Mouse (Mus musculus) embryonic facial prominence, embryonic 15.5 days (tissue): Measurements from ENCODE around the gene Pus3. TPM values are rescaled to one million over a fixed set of nuclear protein-coding genes. Genes with fewer than 3 reads are reported as not detected.
"Not testable (repeated sequence)": the region's sequence is repeated elsewhere in the genome, so short reads cannot be mapped to it uniquely, and the experiment has no call there.

ENCODE experiments used
- ATAC-seq: fragments of 200-750 bp; cut with Nextera tagmentation; 2 replicates; pipeline ENCODE4 v1.8.0; 2017; ENCODE audit warnings: low read depth, moderate TSS enrichment; ENCODE audit not compliant: insufficient number of reproducible peaks, low FRiP score, low TSS enrichment
- H3K27ac ChIP-seq: fragments of 300-500 bp; sonication (generic); replicated peaks from 2 replicates; pipeline ENCODE4 v1.5.1; 2015; ENCODE audit warnings: mild to moderate bottlenecking, inconsistent platforms
- H3K27me3 ChIP-seq: fragments of 300-500 bp; sonication (generic); 2 replicates; pipeline ENCODE4 v1.6.1; 2015; ENCODE audit warnings: inconsistent platforms
- H3K36me3 ChIP-seq: fragments of 300-500 bp; sonication (generic); 2 replicates; pipeline ENCODE4 v1.6.1; 2015; ENCODE audit warnings: mild to moderate bottlenecking, inconsistent platforms
- H3K4me1 ChIP-seq: fragments of 300-500 bp; sonication (generic); 2 replicates; pipeline ENCODE4 v1.6.1; 2015; ENCODE audit warnings: inconsistent platforms
- H3K4me2 ChIP-seq: fragments of 300-500 bp; sonication (generic); replicated peaks from 2 replicates; pipeline ENCODE4 v1.6.1; 2015; ENCODE audit warnings: mild to moderate bottlenecking, inconsistent platforms
- H3K4me3 ChIP-seq: fragments of 300-500 bp; sonication (generic); replicated peaks from 2 replicates; pipeline ENCODE4 v1.5.1; 2015; ENCODE audit warnings: mild to moderate bottlenecking, inconsistent platforms
- H3K9ac ChIP-seq: fragments of 300-500 bp; sonication (generic); 2 replicates; pipeline ENCODE4 v1.6.1; 2015; ENCODE audit warnings: inconsistent platforms
- H3K9me3 ChIP-seq: fragments of 300-500 bp; sonication (generic); replicated peaks from 2 replicates; pipeline ENCODE4 v1.6.1; 2016; ENCODE audit warnings: inconsistent platforms
- WGBS: fragments of 180-500 bp; shearing (Covaris S2); methylation state at CpG from one replicate; pipeline ENCODE4 v1.1.7; 2015; 5-methylcytosine and 5-hydroxymethylcytosine counted together
- polyA plus RNA-seq: library from polyadenylated mRNA; unstranded; fragments of >200 nt; fragmentation: Nextera tagmentation; extraction: Ambion mirVana; gene quantifications from 2 replicates; pipeline ENCODE4 v1.2.1, GENCODE M21; 2015

Gene Pus3
- polyA plus RNA-seq, 1 experiment from 2014 or later = 18.9 TPM

DNA sequence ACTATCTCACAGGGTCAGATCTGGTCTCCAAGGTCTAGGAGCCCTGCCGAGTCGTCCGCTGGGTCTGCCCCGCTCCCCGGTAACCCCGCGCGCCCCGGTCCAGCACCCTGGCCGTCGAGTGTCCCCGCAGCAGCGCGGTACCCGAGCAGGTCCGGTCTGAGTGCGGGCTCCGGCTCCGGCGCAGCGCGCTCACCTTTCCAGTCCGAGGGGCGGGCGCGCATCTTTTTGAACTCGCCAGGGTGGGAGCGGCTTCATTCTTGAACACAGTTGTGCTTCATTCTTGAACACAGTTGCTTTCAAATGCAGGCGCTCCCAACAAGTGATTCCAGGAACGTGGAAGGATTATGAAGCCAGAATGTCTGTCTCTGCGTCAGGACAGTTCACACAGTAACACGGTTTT lies 16.0 kb downstream of the Pus3 start:
- H3K36me3 ChIP-seq = no peaks in the 10 kb centered on the region
- H3K4me1 ChIP-seq = peaks cover 8% of the 10 kb centered on the region
- no peaks in the 10 kb centered on the region for H3K9me3 ChIP-seq
- ATAC-seq = no peak
- H3K4me3 ChIP-seq = peak overlapping the region; percentile 23
- 4% methylated on average over 32 of the region's 32 CpGs for WGBS
- H3K4me2 ChIP-seq = peak overlapping the region; percentile 49
- H3K9ac ChIP-seq = no peak overlapping the region
- no peak overlapping the region for H3K27ac ChIP-seq
- H3K27me3 ChIP-seq = peaks cover 5% of the 10 kb centered on the region

DNA sequence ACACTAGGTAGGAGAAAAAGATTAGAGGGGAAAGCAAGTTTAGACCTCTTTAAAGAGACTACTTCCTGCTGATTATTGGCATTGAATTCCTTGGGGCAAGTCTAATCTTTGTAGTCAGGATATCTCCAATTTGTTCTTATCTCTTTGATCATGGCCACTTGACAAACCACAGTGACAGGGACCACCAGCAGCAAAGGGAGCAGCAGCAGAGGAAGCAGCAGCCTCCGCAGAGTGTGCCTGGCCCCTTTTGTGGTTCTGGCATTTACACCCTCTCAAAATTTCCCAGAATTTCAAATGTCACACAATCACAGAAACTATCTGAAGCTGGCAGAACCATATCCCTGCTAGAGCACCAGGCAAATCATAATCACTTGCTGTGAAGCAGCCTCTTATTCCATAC lies 29.3 kb downstream of the Pus3 start:
- 36% methylated on average over 1 of the region's 1 CpGs for WGBS
- H3K27me3 ChIP-seq = no peaks in the 10 kb centered on the region
- no peaks in the 10 kb centered on the region for H3K36me3 ChIP-seq
- no peak overlapping the region for H3K9ac ChIP-seq
- H3K4me2 ChIP-seq = no peak overlapping the region
- ATAC-seq = no peak
- H3K9me3 ChIP-seq = no peaks in the 10 kb centered on the region
- no peak overlapping the region for H3K4me3 ChIP-seq
- no peaks in the 10 kb centered on the region for H3K4me1 ChIP-seq
- no peak overlapping the region for H3K27ac ChIP-seq

DNA sequence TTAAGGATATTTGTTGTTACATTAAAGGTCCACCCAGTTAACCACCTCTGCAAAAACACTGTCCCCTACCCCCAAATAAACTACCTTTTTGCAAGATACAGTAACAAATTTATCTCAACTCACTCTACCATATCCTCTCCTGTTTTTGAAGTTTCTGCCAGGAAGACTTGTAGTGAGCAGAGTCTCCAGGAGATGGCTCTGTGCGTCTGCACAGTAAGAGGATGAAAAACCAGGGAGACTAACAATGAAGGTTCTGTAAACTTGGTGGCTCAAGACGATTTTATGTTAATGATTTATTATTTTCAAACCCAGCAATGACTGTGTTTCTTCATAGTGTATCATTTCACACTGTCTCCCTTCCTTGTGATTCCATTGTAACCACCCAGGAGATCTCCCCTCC lies 34.5 kb downstream of the Pus3 start:
- no peak for ATAC-seq
- Histone ChIP-seq H3K27me3 (no peaks in the 10 kb centered on the region), H3K4me1 (no peaks in the 10 kb centered on the region), H3K4me2 (no peak overlapping the region), H3K4me3 (no peak overlapping the region), H3K9me3 (no peaks in the 10 kb centered on the region), H3K9ac (no peak overlapping the region), H3K27ac (no peak overlapping the region), H3K36me3 (no peaks in the 10 kb centered on the region)
- 9% methylated on average over 2 of the region's 2 CpGs for WGBS

DNA sequence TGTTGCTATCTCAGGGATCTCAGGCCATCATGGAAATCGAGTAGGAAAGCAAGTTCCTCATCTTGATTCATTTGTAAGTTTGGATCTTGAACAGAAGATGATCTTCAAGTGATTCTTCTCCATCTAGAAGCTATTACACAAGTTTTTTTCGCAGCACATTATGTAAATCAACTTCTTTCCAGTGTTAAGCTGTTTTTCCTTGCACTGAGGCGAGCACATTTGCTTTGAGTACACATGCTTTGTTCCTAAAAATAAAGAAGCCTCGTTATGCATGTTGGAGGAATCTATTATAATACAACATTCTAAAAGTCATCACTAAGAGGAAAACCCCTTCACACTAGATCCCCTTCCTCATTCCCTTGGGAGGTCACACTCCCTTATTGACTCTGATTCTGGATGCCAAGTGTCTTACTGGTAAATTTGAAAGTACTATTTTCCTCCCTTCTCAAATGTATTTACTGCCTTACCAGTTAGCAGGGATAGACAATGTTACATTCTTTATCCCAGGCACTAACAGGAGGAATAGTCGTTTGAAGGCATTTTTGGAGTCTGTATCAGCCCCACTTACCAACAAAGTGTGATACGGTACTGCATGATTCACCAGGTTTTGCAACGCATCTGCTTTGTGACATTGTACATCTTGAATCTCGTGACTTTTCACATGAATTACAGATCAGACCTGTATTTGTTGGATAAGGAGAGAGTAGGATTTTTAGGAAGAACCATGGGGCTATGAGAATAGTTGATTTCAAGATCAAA lies 49.4 kb downstream of the Pus3 start:
- H3K4me2 ChIP-seq = no peak overlapping the region
- no peaks in the 10 kb centered on the region for H3K9me3 ChIP-seq
- no peaks in the 10 kb centered on the region for H3K36me3 ChIP-seq
- WGBS = 66% methylated on average over 8 of the region's 8 CpGs
- no peak overlapping the region for H3K27ac ChIP-seq
- no peak for ATAC-seq
- H3K9ac ChIP-seq = no peak overlapping the region
- H3K27me3 ChIP-seq = no peaks in the 10 kb centered on the region
- no peaks in the 10 kb centered on the region for H3K4me1 ChIP-seq
- H3K4me3 ChIP-seq = no peak overlapping the region

DNA sequence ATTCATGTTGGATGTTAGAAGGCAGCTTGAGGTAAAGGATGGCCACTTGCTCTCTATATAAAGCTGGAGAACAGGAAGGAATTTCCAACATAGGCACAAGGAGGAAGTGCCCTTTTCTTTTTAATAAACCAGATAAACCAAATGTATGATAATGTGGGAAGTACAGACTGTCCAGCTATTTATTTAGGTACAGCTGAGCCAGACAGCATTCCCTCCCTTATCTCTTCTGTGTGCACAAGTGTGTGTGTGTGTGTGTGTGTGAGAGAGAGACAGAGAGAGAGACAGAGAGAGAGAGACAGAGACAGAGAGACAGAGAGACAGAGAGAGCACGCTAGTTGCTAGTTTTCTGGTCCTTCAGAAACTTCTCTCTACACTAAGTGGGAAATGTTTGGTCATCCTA lies 53.4 kb downstream of the Pus3 start, which contains the start of gene Pate4:
Gene Pate4, minus strand, starts transcription at position 101 of the 400 bp plus-strand sequence.
- Histone ChIP-seq H3K4me1 (no peaks in the 10 kb centered on the region), H3K9me3 (no peaks in the 10 kb centered on the region), H3K4me3 (no peak within 1 kb of the TSS), H3K27ac (no peak within 1 kb of the TSS), H3K9ac (no peak within 1 kb of the TSS), H3K36me3 (no peaks in the 10 kb centered on the region), H3K4me2 (no peak within 1 kb of the TSS), H3K27me3 (no peaks in the 10 kb centered on the region)
- WGBS = 73% methylated on average over 1 of the region's 1 CpGs
- no peak for ATAC-seq

DNA sequence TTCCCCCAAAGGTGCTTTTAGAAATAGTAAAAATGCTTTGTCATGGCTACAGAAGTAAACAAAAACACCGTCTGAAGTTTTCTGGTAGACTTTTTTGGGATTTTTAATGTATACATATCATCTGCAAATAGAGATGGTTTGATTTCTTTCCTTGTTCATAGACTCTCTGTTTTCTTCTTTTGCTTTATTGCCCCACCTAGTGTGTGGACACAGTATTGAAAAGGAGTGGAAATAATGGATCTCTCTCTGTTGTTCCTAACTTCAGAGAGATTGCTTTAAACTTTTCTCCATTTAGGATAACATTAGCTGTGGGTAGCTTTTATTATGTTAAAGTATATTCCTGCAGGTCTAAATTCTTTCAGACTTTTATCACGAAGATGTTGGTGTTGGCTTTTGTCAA lies 55.6 kb downstream of the Pus3 start:
- no peaks in the 10 kb centered on the region for H3K9me3 ChIP-seq
- no peak overlapping the region for H3K27ac ChIP-seq
- H3K27me3 ChIP-seq = no peaks in the 10 kb centered on the region
- no peak overlapping the region for H3K4me3 ChIP-seq
- H3K4me1 ChIP-seq = no peaks in the 10 kb centered on the region
- WGBS = 30% methylated on average over 2 of the region's 2 CpGs
- H3K9ac ChIP-seq = no peak overlapping the region
- no peaks in the 10 kb centered on the region for H3K36me3 ChIP-seq
- ATAC-seq = no peak
- no peak overlapping the region for H3K4me2 ChIP-seq

DNA sequence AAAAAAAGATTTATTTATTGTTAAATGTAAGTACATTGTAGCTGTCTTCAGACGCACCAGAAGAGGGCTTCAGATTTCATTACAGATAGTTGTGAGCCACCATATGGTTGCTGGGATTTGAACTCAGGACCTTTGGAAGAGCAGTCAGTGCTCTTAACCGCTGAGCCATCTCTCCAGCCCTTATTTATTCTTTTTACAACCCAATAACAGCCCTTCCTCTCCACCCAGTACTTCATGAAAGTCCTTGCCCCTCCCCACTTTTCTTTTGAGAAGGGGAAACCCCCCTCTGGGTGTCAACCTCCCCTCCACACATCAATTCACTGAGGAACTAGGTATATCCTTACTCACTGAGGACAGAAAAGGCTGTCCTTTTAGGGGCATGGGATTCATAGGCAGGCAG lies 58.4 kb downstream of the Pus3 start:
- not testable (repeated sequence) for H3K36me3 ChIP-seq, H3K27me3 ChIP-seq, H3K9me3 ChIP-seq, H3K4me3 ChIP-seq, ATAC-seq, H3K9ac ChIP-seq, H3K4me1 ChIP-seq, H3K4me2 ChIP-seq, H3K27ac ChIP-seq
- WGBS = 53% methylated on average over 2 of the region's 2 CpGs

Other genes with a start within 250 kb of the Pus3 start
- 15.3 and 16.3 TPM in 2 replicates for gene Cdon, start 137.5 kb upstream of the Pus3 start, polyA plus RNA-seq
- gene Gm1113, start 40.3 kb upstream of the Pus3 start, polyA plus RNA-seq = not detected in 2 replicates
- 2.3 and 2.8 TPM in 2 replicates for gene Ddx25, start 67 bp upstream of the Pus3 start, polyA plus RNA-seq
- 0.53 and 1.1 TPM in 2 replicates for gene Pate2, start 11.7 kb downstream of the Pus3 start, polyA plus RNA-seq
- gene Hyls1, start 11.8 kb downstream of the Pus3 start, polyA plus RNA-seq = 19.5 and 23.1 TPM in 2 replicates
- gene Pate4, start 53.3 kb downstream of the Pus3 start, polyA plus RNA-seq = 0.27 TPM in 1 of 2 replicates, not detected in the other
- not detected in 2 replicates for gene Pate3, start 89.6 kb downstream of the Pus3 start, polyA plus RNA-seq
- not detected in 2 replicates for gene Pate1, start 128.8 kb downstream of the Pus3 start, polyA plus RNA-seq
- gene Gm17677, start 182.5 kb downstream of the Pus3 start, polyA plus RNA-seq = not detected in 2 replicates
- gene Gm17727, start 219.5 kb downstream of the Pus3 start, polyA plus RNA-seq = not detected in 2 replicates
- not detected in 2 replicates for gene Gm27235, start 231.5 kb downstream of the Pus3 start, polyA plus RNA-seq
- not detected in 2 replicates for gene D730048I06Rik, start 231.5 kb downstream of the Pus3 start, polyA plus RNA-seq